Mouse (Mus musculus): ENCODE data around the gene Mospd3. TPM values are rescaled to one million over a fixed set of nuclear protein-coding genes. Genes with fewer than 3 reads are reported as not detected.

The Mospd3 gene
- total and polyA plus RNA-seq, 3 experiments = 10.7 to 32.3 (median 16.3) TPM

- 70% methylated on average over 2 of the region's 2 CpGs for WGBS
These were observed 51.0 kb downstream of the Mospd3 start for GRCm38 (mm10) chr5:137549840-137550239.

More at GRCm38 (mm10) chr5:137549840-137550239, 51.0 kb downstream of the Mospd3 start:
- no peak overlapping the region for H3K4me3 ChIP-seq
- no peaks in the 10 kb centered on the region for H3K36me3 ChIP-seq (ENCODE audit: control insufficient read depth, insufficient read depth, low read length)
- H3K27me3 ChIP-seq (ENCODE audit: control insufficient read depth, insufficient read depth, low read length) = peaks cover 8% of the 10 kb centered on the region
- no peaks in the 10 kb centered on the region for H3K79me2 ChIP-seq (replicated peaks; ENCODE audit: control insufficient read depth, insufficient read depth, low read length)
- H3K27ac ChIP-seq = no peak overlapping the region
- TF ChIP-seq EP300 (IDR thresholded peaks at IDR 0.05; ENCODE audit: insufficient read depth, low read depth, low read length) = no peak
- no peak for TF ChIP-seq CTCF (IDR thresholded peaks at IDR 0.05)
- TF ChIP-seq POLR2A (IDR thresholded peaks at IDR 0.05; ENCODE audit: insufficient read depth, low read depth, low read length) = no peak
- intact Hi-C loops (cut with DNase I) = no loop called here
- DNase-seq = no peak
- H3K9ac ChIP-seq (ENCODE audit: low read depth, low read length) = no peak overlapping the region
- no peaks in the 10 kb centered on the region for H3K4me1 ChIP-seq (ENCODE audit: control insufficient read depth, insufficient read depth, low read length)

Other genes starting within 250 kb of the Mospd3 start
- gene Zan, start 124.0 kb downstream of the Mospd3 start, total RNA-seq (2021) = not detected
- gene Zan, start 124.0 kb downstream of the Mospd3 start, polyA plus RNA-seq (2012; rRNA removed) = under 0.01 and 0.02 TPM in 2 replicates
- gene Pop7, start 98.5 kb downstream of the Mospd3 start, total RNA-seq (2021) = 10 to 100 TPM; 13.4 to 13.9 TPM
- 22.7 and 25.6 TPM in 2 replicates for gene Pop7, start 98.5 kb downstream of the Mospd3 start, polyA plus RNA-seq (2012; rRNA removed)
- gene Gigyf1, start 82.5 kb downstream of the Mospd3 start, total RNA-seq (2021) = 10 to 100 TPM; 24.4 to 29.1 TPM
- gene Gigyf1, start 82.5 kb downstream of the Mospd3 start, polyA plus RNA-seq (2012; rRNA removed) = 19.6 and 21.0 TPM in 2 replicates
- not detected for gene Epo, start 67.8 kb downstream of the Mospd3 start, total RNA-seq (2021)
- gene Epo, start 67.8 kb downstream of the Mospd3 start, polyA plus RNA-seq (2012; rRNA removed) = not detected in 2 replicates
- 100 to 1,000 TPM; 222 to 249 TPM for gene Gnb2, start 67.5 kb downstream of the Mospd3 start, total RNA-seq (2021)
- gene Gnb2, start 67.5 kb downstream of the Mospd3 start, polyA plus RNA-seq (2012; rRNA removed) = 395 and 448 TPM in 2 replicates
- gene Actl6b, start 47.5 kb downstream of the Mospd3 start, total RNA-seq (2021) = not detected
- 0.32 TPM in 1 of 2 replicates, not detected in the other for gene Actl6b, start 47.5 kb downstream of the Mospd3 start, polyA plus RNA-seq (2012; rRNA removed)
- under 1 TPM in 1 of 2 experiments, not detected in 1; 0.09 TPM for gene Tfr2, start 31.2 kb downstream of the Mospd3 start, total RNA-seq (2021)
- 0.29 and 0.35 TPM in 2 replicates for gene Tfr2, start 31.2 kb downstream of the Mospd3 start, polyA plus RNA-seq (2012; rRNA removed)
- gene Pcolce, start 12.7 kb upstream of the Mospd3 start, total RNA-seq (2021) = 10 to 100 TPM; 35.9 to 50.8 TPM
- gene Pcolce, start 12.7 kb upstream of the Mospd3 start, polyA plus RNA-seq (2012; rRNA removed) = 87.0 and 109 TPM in 2 replicates
- gene Fbxo24, start 27.9 kb upstream of the Mospd3 start, total RNA-seq (2021) = under 1 TPM; 0.13 to 0.34 TPM
- 0.29 and 0.35 TPM in 2 replicates for gene Fbxo24, start 27.9 kb upstream of the Mospd3 start, polyA plus RNA-seq (2012; rRNA removed)
- gene Lrch4, start 28.1 kb upstream of the Mospd3 start, total RNA-seq (2021) = 10 to 100 TPM; 17.1 to 20.0 TPM
- 24.8 and 29.1 TPM in 2 replicates for gene Lrch4, start 28.1 kb upstream of the Mospd3 start, polyA plus RNA-seq (2012; rRNA removed)
- 1 to 10 TPM; 2.8 to 4.3 TPM for gene Gm20605, start 28.1 kb upstream of the Mospd3 start, total RNA-seq (2021)
- gene Gm20605, start 28.1 kb upstream of the Mospd3 start, polyA plus RNA-seq (2012; rRNA removed) = 7.3 and 9.5 TPM in 2 replicates
- 1 to 10 TPM; 1.5 to 2.0 TPM for gene Sap25, start 40.3 kb upstream of the Mospd3 start, total RNA-seq (2021)
- gene Sap25, start 40.3 kb upstream of the Mospd3 start, polyA plus RNA-seq (2012; rRNA removed) = 25.2 and 34.9 TPM in 2 replicates
- gene Irs3, start 44.7 kb upstream of the Mospd3 start, total RNA-seq (2021) = under 1 TPM; 0.34 to 0.73 TPM
- gene Irs3, start 44.7 kb upstream of the Mospd3 start, polyA plus RNA-seq (2012; rRNA removed) = 0.91 and 2.2 TPM in 2 replicates
- 10 to 100 TPM; 15.6 to 19.1 TPM for gene Agfg2, start 83.7 kb upstream of the Mospd3 start, total RNA-seq (2021)
- gene Agfg2, start 83.7 kb upstream of the Mospd3 start, polyA plus RNA-seq (2012; rRNA removed) = 11.9 and 12.5 TPM in 2 replicates
- gene Nyap1, start 140.5 kb upstream of the Mospd3 start, total RNA-seq (2021) = 1 to 10 TPM in 1 of 2 experiments, under 1 TPM in 1; 0.94 to 1.2 TPM
- 1.6 and 1.7 TPM in 2 replicates for gene Nyap1, start 140.5 kb upstream of the Mospd3 start, polyA plus RNA-seq (2012; rRNA removed)
- 100 to 1,000 TPM; 254 to 258 TPM for gene Tsc22d4, start 144.7 kb upstream of the Mospd3 start, total RNA-seq (2021)
- 223 and 251 TPM in 2 replicates for gene Tsc22d4, start 144.7 kb upstream of the Mospd3 start, polyA plus RNA-seq (2012; rRNA removed)
- gene Ppp1r35, start 177.8 kb upstream of the Mospd3 start, total RNA-seq (2021) = 10 to 100 TPM in 1 of 2 experiments, 1 to 10 TPM in 1; 7.4 to 10.8 TPM
- 6.8 and 12.0 TPM in 2 replicates for gene Ppp1r35, start 177.8 kb upstream of the Mospd3 start, polyA plus RNA-seq (2012; rRNA removed)
- 10 to 100 TPM; 21.3 to 26.0 TPM for gene Mepce, start 186.6 kb upstream of the Mospd3 start, total RNA-seq (2021)
- gene Mepce, start 186.6 kb upstream of the Mospd3 start, polyA plus RNA-seq (2012; rRNA removed) = 24.1 and 31.5 TPM in 2 replicates
- gene Zcwpw1, start 186.7 kb upstream of the Mospd3 start, total RNA-seq (2021) = under 1 TPM; 0.44 to 0.52 TPM
- gene Zcwpw1, start 186.7 kb upstream of the Mospd3 start, polyA plus RNA-seq (2012; rRNA removed) = 0.39 and 0.50 TPM in 2 replicates
- gene Pilra, start 235.2 kb upstream of the Mospd3 start, total RNA-seq (2021) = 1 to 10 TPM in 1 of 2 experiments, under 1 TPM in 1; 0.97 to 3.1 TPM
- 2.6 and 5.3 TPM in 2 replicates for gene Pilra, start 235.2 kb upstream of the Mospd3 start, polyA plus RNA-seq (2012; rRNA removed)

Data from heart, adult 2 months (tissue).